Mouse (Mus musculus): Measurements from ENCODE around the gene Gm1673. TPM values are rescaled to one million over a fixed set of nuclear protein-coding genes. Genes with fewer than 3 reads are reported as not detected.
A peak's percentile ranks its signal among the peaks of the same experiment; 100 is the strongest.

Gm1673 gene
- polyA plus RNA-seq, 1 experiment: 9.8 TPM

GRCm38 (mm10) chr5:33948314-33948713 lies 34.9 kb upstream of the Gm1673 start:
- 86% methylated on average over 4 of the region's 4 CpGs for WGBS
- Histone ChIP-seq H3K4me3 (ENCODE audit: low read depth, low read length) (no peak overlapping the region), H3K27ac (ENCODE audit: insufficient read depth, low read depth, low read length) (no peak overlapping the region), H3K36me3 (ENCODE audit: control insufficient read depth, insufficient read depth, low read length) (no peaks in the 10 kb centered on the region), H3K27me3 (ENCODE audit: control insufficient read depth, insufficient read depth, low read length) (no peaks in the 10 kb centered on the region), H3K4me1 (ENCODE audit: control insufficient read depth, insufficient read depth, insufficient read length, low read length) (no peaks in the 10 kb centered on the region)
- TF ChIP-seq CTCF (IDR thresholded peaks at IDR 0.05; ENCODE audit: extremely low read depth, insufficient read length, insufficient replicate concordance, low read depth, low read length): no peak
- TF ChIP-seq POLR2A (IDR thresholded peaks at IDR 0.05; ENCODE audit: low read depth, low read length): no peak

- Histone ChIP-seq H3K27ac (ENCODE audit: insufficient read depth, low read depth, low read length) (no peak overlapping the region), H3K4me3 (ENCODE audit: low read depth, low read length) (no peak overlapping the region), H3K36me3 (ENCODE audit: control insufficient read depth, insufficient read depth, low read length) (no peaks in the 10 kb centered on the region), H3K27me3 (ENCODE audit: control insufficient read depth, insufficient read depth, low read length) (no peaks in the 10 kb centered on the region), H3K4me1 (ENCODE audit: control insufficient read depth, insufficient read depth, insufficient read length, low read length) (no peaks in the 10 kb centered on the region)
- no peak for TF ChIP-seq CTCF (IDR thresholded peaks at IDR 0.05; ENCODE audit: extremely low read depth, insufficient read length, insufficient replicate concordance, low read depth, low read length)
- no peak for TF ChIP-seq POLR2A (IDR thresholded peaks at IDR 0.05; ENCODE audit: low read depth, low read length)
- 84% methylated on average over 17 of the region's 17 CpGs for WGBS
Measured at GRCm38 (mm10) chr5:33953471-33954185, 29.6 kb upstream of the Gm1673 start.

GRCm38 (mm10) chr5:33954354-33954753 lies 28.9 kb upstream of the Gm1673 start:
- H3K4me1 ChIP-seq (ENCODE audit: control insufficient read depth, insufficient read depth, insufficient read length, low read length): no peaks in the 10 kb centered on the region
- no peaks in the 10 kb centered on the region for H3K36me3 ChIP-seq (ENCODE audit: control insufficient read depth, insufficient read depth, low read length)
- no peak overlapping the region for H3K27ac ChIP-seq (ENCODE audit: insufficient read depth, low read depth, low read length)
- 43% methylated on average over 10 of the region's 10 CpGs for WGBS
- H3K4me3 ChIP-seq (ENCODE audit: low read depth, low read length): 0 out of 2 replicates have a peak overlapping the region, but pooled peaks have one; percentile 16
- no peak for TF ChIP-seq POLR2A (IDR thresholded peaks at IDR 0.05; ENCODE audit: low read depth, low read length)
- TF ChIP-seq CTCF (IDR thresholded peaks at IDR 0.05; ENCODE audit: extremely low read depth, insufficient read length, insufficient replicate concordance, low read depth, low read length): peak; percentile 63; the same call in 1 of the 2 replicates
- no peaks in the 10 kb centered on the region for H3K27me3 ChIP-seq (ENCODE audit: control insufficient read depth, insufficient read depth, low read length)

DNA sequence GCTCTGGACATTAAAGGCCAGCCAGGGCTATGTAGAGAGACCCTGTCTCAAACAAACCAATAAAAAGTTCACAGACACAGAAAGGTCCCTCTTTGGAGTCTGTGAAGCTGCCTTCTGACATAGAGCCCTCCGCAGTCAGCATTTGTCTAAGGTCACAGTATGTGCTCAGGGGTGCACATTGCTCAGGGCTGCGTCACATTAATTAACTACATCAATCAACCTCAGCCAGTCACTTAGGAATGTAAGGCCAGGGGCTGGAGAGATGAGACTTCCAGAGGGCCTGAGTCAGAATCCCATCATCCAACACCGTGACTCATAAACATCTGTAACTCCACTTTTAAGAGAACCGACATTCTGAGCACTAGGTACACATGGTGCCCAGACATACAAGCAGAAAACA lies 27.4 kb upstream of the Gm1673 start:
- Histone ChIP-seq H3K27me3 (ENCODE audit: control insufficient read depth, insufficient read depth, low read length) (no peaks in the 10 kb centered on the region), H3K4me3 (ENCODE audit: low read depth, low read length) (no peak overlapping the region), H3K36me3 (ENCODE audit: control insufficient read depth, insufficient read depth, low read length) (no peaks in the 10 kb centered on the region), H3K27ac (ENCODE audit: insufficient read depth, low read depth, low read length) (no peak overlapping the region), H3K4me1 (ENCODE audit: control insufficient read depth, insufficient read depth, insufficient read length, low read length) (no peaks in the 10 kb centered on the region)
- WGBS: 83% methylated on average over 4 of the region's 4 CpGs
- TF ChIP-seq POLR2A (IDR thresholded peaks at IDR 0.05; ENCODE audit: low read depth, low read length) (no peak), CTCF (IDR thresholded peaks at IDR 0.05; ENCODE audit: extremely low read depth, insufficient read length, insufficient replicate concordance, low read depth, low read length) (no peak)

- WGBS: 75% methylated on average over 4 of the region's 4 CpGs
- no peak overlapping the region for H3K27ac ChIP-seq (ENCODE audit: insufficient read depth, low read depth, low read length)
- no peaks in the 10 kb centered on the region for H3K36me3 ChIP-seq (ENCODE audit: control insufficient read depth, insufficient read depth, low read length)
- no peaks in the 10 kb centered on the region for H3K27me3 ChIP-seq (ENCODE audit: control insufficient read depth, insufficient read depth, low read length)
- no peak overlapping the region for H3K4me3 ChIP-seq (ENCODE audit: low read depth, low read length)
- TF ChIP-seq CTCF (IDR thresholded peaks at IDR 0.05; ENCODE audit: extremely low read depth, insufficient read length, insufficient replicate concordance, low read depth, low read length): no peak
- no peak for TF ChIP-seq POLR2A (IDR thresholded peaks at IDR 0.05; ENCODE audit: low read depth, low read length)
- no peaks in the 10 kb centered on the region for H3K4me1 ChIP-seq (ENCODE audit: control insufficient read depth, insufficient read depth, insufficient read length, low read length)
Measured at GRCm38 (mm10) chr5:33959382-33959781, 23.9 kb upstream of the Gm1673 start.

- WGBS: 51% methylated on average over 2 of the region's 2 CpGs
- TF ChIP-seq POLR2A (IDR thresholded peaks at IDR 0.05; ENCODE audit: low read depth, low read length) (no peak), CTCF (IDR thresholded peaks at IDR 0.05; ENCODE audit: extremely low read depth, insufficient read length, insufficient replicate concordance, low read depth, low read length) (no peak)
- H3K27me3 ChIP-seq (ENCODE audit: control insufficient read depth, insufficient read depth, low read length): no peaks in the 10 kb centered on the region
- no peak overlapping the region for H3K4me3 ChIP-seq (ENCODE audit: low read depth, low read length)
- no peaks in the 10 kb centered on the region for H3K4me1 ChIP-seq (ENCODE audit: control insufficient read depth, insufficient read depth, insufficient read length, low read length)
- no peaks in the 10 kb centered on the region for H3K36me3 ChIP-seq (ENCODE audit: control insufficient read depth, insufficient read depth, low read length)
- no peak overlapping the region for H3K27ac ChIP-seq (ENCODE audit: insufficient read depth, low read depth, low read length)
Measured at GRCm38 (mm10) chr5:33974736-33975135, 8.5 kb upstream of the Gm1673 start.

GRCm38 (mm10) chr5:33976267-33976666 lies 7.0 kb upstream of the Gm1673 start:
- Histone ChIP-seq H3K27ac (ENCODE audit: insufficient read depth, low read depth, low read length) (no peak overlapping the region), H3K4me3 (ENCODE audit: low read depth, low read length) (no peak overlapping the region), H3K36me3 (ENCODE audit: control insufficient read depth, insufficient read depth, low read length) (no peaks in the 10 kb centered on the region), H3K4me1 (ENCODE audit: control insufficient read depth, insufficient read depth, insufficient read length, low read length) (no peaks in the 10 kb centered on the region), H3K27me3 (ENCODE audit: control insufficient read depth, insufficient read depth, low read length) (no peaks in the 10 kb centered on the region)
- 35% methylated on average over 3 of the region's 3 CpGs for WGBS
- TF ChIP-seq CTCF (IDR thresholded peaks at IDR 0.05; ENCODE audit: extremely low read depth, insufficient read length, insufficient replicate concordance, low read depth, low read length): no peak
- no peak for TF ChIP-seq POLR2A (IDR thresholded peaks at IDR 0.05; ENCODE audit: low read depth, low read length)
